Mouse (Mus musculus) thymus, adult 2 months (tissue): ENCODE measurements at regions not wholly inside any gene's neighbourhood (a gene's known extent, or its start where the extent isn't known, plus 50 kb on each side); places are given as distances from the start of the nearest gene placed in this dataset.

Experiments
- DNase-seq: peaks from one replicate; pipeline ENCODE4 v3.0.0; 2021
- H3K27ac ChIP-seq: fragments of 200-500 bp; 2 replicates; pipeline ENCODE4 v1.5.1; 2012; ENCODE audit warnings: low read length, control low read depth; ENCODE audit not compliant: control insufficient read depth, insufficient read depth
- H3K27me3 ChIP-seq: fragments of 200-500 bp; 2 replicates; pipeline ENCODE4 v1.6.1; 2012; ENCODE audit warnings: mild to moderate bottlenecking, low read length, moderate library complexity, mixed read lengths; ENCODE audit not compliant: control insufficient read depth, insufficient read depth
- H3K36me3 ChIP-seq: fragments of 200-500 bp; 2 replicates; pipeline ENCODE4 v1.6.1; 2012; ENCODE audit warnings: mild to moderate bottlenecking, low read length, moderate library complexity; ENCODE audit not compliant: control insufficient read depth, insufficient read depth
- H3K4me1 ChIP-seq: fragments of 200-500 bp; replicated peaks from 2 replicates; pipeline ENCODE4 v1.6.1; 2012; ENCODE audit warnings: low read length; ENCODE audit not compliant: control insufficient read depth, insufficient read depth
- H3K4me3 ChIP-seq: fragments of 200-500 bp; 2 replicates; pipeline ENCODE4 v1.5.1; 2012; ENCODE audit warnings: mild to moderate bottlenecking, low read length, control low read depth, moderate library complexity; ENCODE audit not compliant: control insufficient read depth, insufficient read depth
- CTCF ChIP-seq: fragments of 200-500 bp; IDR thresholded peaks from 2 replicates; pipeline ENCODE4 v1.5.1; 2012; ENCODE audit warnings: mild to moderate bottlenecking, control low read depth, low read length, moderate library complexity, borderline replicate concordance; ENCODE audit not compliant: control insufficient read depth, poor library complexity, insufficient read depth; ENCODE audit errors: extremely low read depth
- POLR2A ChIP-seq: fragments of 200-500 bp; IDR thresholded peaks from 2 replicates; pipeline ENCODE4 v1.6.1; 2012; ENCODE audit warnings: mild to moderate bottlenecking, low read length, control low read depth, moderate library complexity; ENCODE audit not compliant: control insufficient read depth, poor library complexity, insufficient read depth; ENCODE audit errors: extremely low read depth
- WGBS: fragments of 180-500 bp; shearing (Covaris S2); methylation state at CpG from one replicate; pipeline ENCODE4 v1.1.7; 2018; 5-methylcytosine and 5-hydroxymethylcytosine counted together

GRCm38 (mm10) chr14:9003034-9003433 is 337.0 kb upstream of the 4930452B06Rik start:
- no peak for DNase-seq
- Histone ChIP-seq H3K27ac (no peak overlapping the region), H3K36me3 (no peaks in the 10 kb centered on the region), H3K4me1 (no peaks in the 10 kb centered on the region), H3K4me3 (no peak overlapping the region), H3K27me3 (no peaks in the 10 kb centered on the region)
- no peak for TF ChIP-seq POLR2A
- no peak for TF ChIP-seq CTCF
- WGBS: 82% methylated on average over 2 of the region's 2 CpGs

- 84% methylated on average over 3 of the region's 3 CpGs for WGBS
- no peaks in the 10 kb centered on the region for H3K27me3 ChIP-seq
- no peak for DNase-seq
- H3K4me3 ChIP-seq: no peak overlapping the region
- no peaks in the 10 kb centered on the region for H3K36me3 ChIP-seq
- H3K4me1 ChIP-seq: no peaks in the 10 kb centered on the region
- no peak overlapping the region for H3K27ac ChIP-seq
- no peak for TF ChIP-seq CTCF
- no peak for TF ChIP-seq POLR2A
These were observed 334.5 kb upstream of the 4930452B06Rik start for GRCm38 (mm10) chr14:9000408-9001092.

DNA sequence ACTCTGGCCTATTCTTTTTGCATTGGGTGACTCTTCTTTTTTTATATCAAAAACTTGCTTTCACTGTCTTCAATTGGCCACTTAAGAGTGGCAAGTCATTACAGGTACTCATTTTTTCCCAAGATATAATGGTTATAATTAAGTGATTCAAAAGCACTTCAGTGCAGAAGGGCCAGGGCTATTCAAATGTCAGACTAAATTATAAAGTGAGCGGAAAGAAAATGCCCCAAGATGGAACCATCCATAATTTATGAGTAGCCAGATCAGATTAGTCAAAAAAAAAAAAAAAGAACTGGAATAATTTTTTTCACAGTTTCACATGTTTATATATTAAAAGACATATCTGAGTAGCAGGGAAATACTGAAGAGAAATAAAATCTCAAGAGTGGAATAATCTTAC is 333.8 kb upstream of the 4930452B06Rik start:
- no peaks in the 10 kb centered on the region for H3K4me1 ChIP-seq
- 90% methylated on average over 1 of the region's 1 CpGs for WGBS
- TF ChIP-seq POLR2A: no peak
- H3K27ac ChIP-seq: no peak overlapping the region
- H3K27me3 ChIP-seq: no peaks in the 10 kb centered on the region
- no peak for DNase-seq
- H3K36me3 ChIP-seq: no peaks in the 10 kb centered on the region
- H3K4me3 ChIP-seq: no peak overlapping the region

- H3K27ac ChIP-seq: no peak overlapping the region
- H3K4me1 ChIP-seq: no peaks in the 10 kb centered on the region
- WGBS: 92% methylated on average over 1 of the region's 1 CpGs
- DNase-seq: no peak
- H3K36me3 ChIP-seq: no peaks in the 10 kb centered on the region
- no peaks in the 10 kb centered on the region for H3K27me3 ChIP-seq
- no peak for TF ChIP-seq CTCF
- no peak for TF ChIP-seq POLR2A
- no peak overlapping the region for H3K4me3 ChIP-seq
These were observed 327.4 kb upstream of the 4930452B06Rik start for GRCm38 (mm10) chr14:8993421-8993820.

GRCm38 (mm10) chr14:8985086-8985793 is 319.2 kb upstream of the 4930452B06Rik start:
- Histone ChIP-seq H3K27ac (no peak overlapping the region), H3K4me3 (no peak overlapping the region), H3K4me1 (no peaks in the 10 kb centered on the region), H3K27me3 (no peaks in the 10 kb centered on the region), H3K36me3 (no peaks in the 10 kb centered on the region)
- TF ChIP-seq CTCF (no peak), POLR2A (no peak)
- 94% methylated on average over 4 of the region's 4 CpGs for WGBS
- no peak for DNase-seq

DNA sequence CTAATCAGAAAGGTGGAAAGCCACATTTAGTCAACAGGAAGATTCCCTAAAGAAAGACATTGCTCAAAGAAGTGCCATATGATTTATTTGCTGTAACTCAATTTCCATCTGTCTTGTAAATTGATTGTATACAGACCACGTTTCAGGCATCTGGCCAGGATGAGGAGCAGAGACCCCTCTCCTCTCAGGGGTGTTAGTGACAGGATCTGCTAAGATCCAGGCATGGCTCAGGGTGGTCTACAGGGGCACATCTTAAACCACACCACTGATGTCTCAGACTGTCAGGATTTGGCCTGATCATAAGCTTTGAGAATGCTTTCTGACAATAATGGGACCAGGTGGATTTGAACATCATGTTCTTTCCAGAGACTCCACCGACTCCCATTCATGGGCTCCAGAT is 295.5 kb upstream of the 4930452B06Rik start:
- Histone ChIP-seq H3K36me3 (no peaks in the 10 kb centered on the region), H3K4me3 (no peak overlapping the region), H3K27me3 (no peaks in the 10 kb centered on the region), H3K27ac (no peak overlapping the region), H3K4me1 (no peaks in the 10 kb centered on the region)
- TF ChIP-seq POLR2A: no peak
- no peak for TF ChIP-seq CTCF
- 70% methylated on average over 2 of the region's 2 CpGs for WGBS
- no peak for DNase-seq

- no peak overlapping the region for H3K27ac ChIP-seq
- DNase-seq: no peak
- WGBS: 78% methylated on average over 6 of the region's 6 CpGs
These were observed 286.9 kb upstream of the 4930452B06Rik start for GRCm38 (mm10) chr14:8952853-8953397.

More at GRCm38 (mm10) chr14:8952853-8953397, 286.9 kb upstream of the 4930452B06Rik start:
- TF ChIP-seq CTCF: no peak
- no peak for TF ChIP-seq POLR2A
- no peaks in the 10 kb centered on the region for H3K4me1 ChIP-seq
- H3K36me3 ChIP-seq: no peaks in the 10 kb centered on the region
- no peaks in the 10 kb centered on the region for H3K27me3 ChIP-seq
- H3K4me3 ChIP-seq: no peak overlapping the region
